Mouse (Mus musculus) liver, embryonic 18 days (tissue): Measurements from ENCODE around the gene Tas2r106. TPM values are rescaled to one million over a fixed set of nuclear protein-coding genes. Genes with fewer than 3 reads are reported as not detected.

Experiments
- polyA plus RNA-seq: library from polyadenylated mRNA; depleted of rRNA; stranded (reverse); fragments of >200 nt; gene quantifications from 2 replicates; pipeline ENCODE4 v1.2.3, GENCODE M21; 2012; rRNA removed

Gene Tas2r106
- not detected in 2 replicates for polyA plus RNA-seq

GRCm38 (mm10) chr6:131678786-131679185 is at the start of gene Tas2r106:
Tas2r106 (minus strand) TSS chr6:131678886.

GRCm38 (mm10) chr6:131689963-131690362 is 11.3 kb upstream of the Tas2r106 start, which contains the start of gene Tas2r114:
Tas2r114 (minus strand) TSS chr6:131690063.

DNA sequence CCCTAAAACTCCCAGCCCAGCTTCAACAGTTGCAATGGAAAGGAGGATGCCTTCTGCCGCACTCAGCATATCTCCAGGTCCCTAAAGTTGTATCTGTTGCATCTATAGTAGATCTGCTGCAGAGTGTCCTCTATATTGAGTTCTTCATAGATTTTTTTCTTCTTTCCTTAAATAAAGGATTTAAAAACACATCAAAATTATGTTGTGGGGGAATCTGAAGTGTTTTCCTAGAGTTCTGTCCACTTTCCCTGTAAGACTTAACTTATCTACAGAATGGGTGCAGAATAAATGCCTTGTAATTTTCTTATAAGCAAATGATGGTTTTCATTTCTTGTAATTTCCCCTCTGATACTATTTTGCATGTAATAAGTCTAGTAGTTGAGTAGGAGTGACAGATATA is 8.7 kb upstream of the Tas2r106 start, which contains the start of gene Tas2r105:
Tas2r105 (minus strand) TSS at position 101 of the 400 bp plus-strand sequence.

DNA sequence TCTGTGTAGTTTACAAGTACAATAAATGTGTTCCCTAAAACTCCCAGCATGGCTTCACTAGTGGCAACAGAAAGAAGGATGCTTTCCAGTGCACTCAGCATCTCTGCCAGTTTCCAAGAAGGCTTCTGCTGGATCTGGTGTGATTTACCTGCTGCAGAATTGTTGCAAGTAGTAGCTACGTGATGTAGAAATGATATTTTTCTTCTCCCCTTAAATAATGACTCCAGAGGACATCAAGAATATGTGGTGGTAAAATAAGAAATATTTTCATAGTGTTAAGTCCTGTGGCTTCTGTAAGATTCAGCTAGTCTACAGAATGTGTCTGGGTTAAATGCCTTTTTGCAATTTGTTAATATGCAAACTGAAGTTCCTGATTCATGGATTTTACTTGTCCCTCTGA is 7.0 kb upstream of the Tas2r106 start, which contains the start of gene Tas2r104:
Tas2r104 (minus strand) TSS at position 101 of the 400 bp plus-strand sequence.

GRCm38 (mm10) chr6:131660049-131660448 is 18.6 kb downstream of the Tas2r106 start, which contains the start of gene Tas2r107:
Tas2r107 (minus strand) TSS chr6:131660149.

DNA sequence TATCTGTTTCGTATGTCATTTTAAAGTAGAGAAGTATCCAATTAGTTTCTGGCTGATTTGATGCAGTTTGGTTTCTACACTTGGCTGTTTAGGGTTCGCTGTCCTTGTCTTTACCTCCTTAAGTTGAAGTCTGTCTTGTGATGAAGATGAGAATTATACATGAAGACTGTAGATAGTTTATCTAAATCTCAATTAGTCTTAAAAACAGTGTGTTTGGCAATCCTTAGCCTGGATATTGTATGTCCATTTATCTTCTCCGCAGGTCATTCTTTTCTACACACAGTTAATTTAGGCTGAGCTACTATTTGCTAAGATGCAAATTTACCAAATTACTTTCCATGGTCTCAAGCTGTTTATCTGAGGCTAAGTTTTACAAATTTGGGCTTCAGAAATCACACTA is 47.9 kb downstream of the Tas2r106 start, which contains the start of gene Tas2r130:
Tas2r130 (minus strand) TSS at position 101 of the 400 bp plus-strand sequence.

Other genes with a start within 250 kb of the Tas2r106 start
- not detected in 2 replicates for gene 5430401F13Rik, start 192.5 kb downstream of the Tas2r106 start, polyA plus RNA-seq
- not detected in 2 replicates for gene Gm6619, start 192.5 kb downstream of the Tas2r106 start, polyA plus RNA-seq
- gene Tas2r130, start 48.0 kb downstream of the Tas2r106 start, polyA plus RNA-seq = not detected in 2 replicates
- gene Tas2r107, start 18.7 kb downstream of the Tas2r106 start, polyA plus RNA-seq = not detected in 2 replicates
- gene Tas2r104, start 6.9 kb upstream of the Tas2r106 start, polyA plus RNA-seq = not detected in 2 replicates
- not detected in 2 replicates for gene Tas2r105, start 8.6 kb upstream of the Tas2r106 start, polyA plus RNA-seq
- not detected in 2 replicates for gene Tas2r114, start 11.2 kb upstream of the Tas2r106 start, polyA plus RNA-seq